8 mouse cellular contexts compared by ENCODE assay signal in the genomic region with DNA sequence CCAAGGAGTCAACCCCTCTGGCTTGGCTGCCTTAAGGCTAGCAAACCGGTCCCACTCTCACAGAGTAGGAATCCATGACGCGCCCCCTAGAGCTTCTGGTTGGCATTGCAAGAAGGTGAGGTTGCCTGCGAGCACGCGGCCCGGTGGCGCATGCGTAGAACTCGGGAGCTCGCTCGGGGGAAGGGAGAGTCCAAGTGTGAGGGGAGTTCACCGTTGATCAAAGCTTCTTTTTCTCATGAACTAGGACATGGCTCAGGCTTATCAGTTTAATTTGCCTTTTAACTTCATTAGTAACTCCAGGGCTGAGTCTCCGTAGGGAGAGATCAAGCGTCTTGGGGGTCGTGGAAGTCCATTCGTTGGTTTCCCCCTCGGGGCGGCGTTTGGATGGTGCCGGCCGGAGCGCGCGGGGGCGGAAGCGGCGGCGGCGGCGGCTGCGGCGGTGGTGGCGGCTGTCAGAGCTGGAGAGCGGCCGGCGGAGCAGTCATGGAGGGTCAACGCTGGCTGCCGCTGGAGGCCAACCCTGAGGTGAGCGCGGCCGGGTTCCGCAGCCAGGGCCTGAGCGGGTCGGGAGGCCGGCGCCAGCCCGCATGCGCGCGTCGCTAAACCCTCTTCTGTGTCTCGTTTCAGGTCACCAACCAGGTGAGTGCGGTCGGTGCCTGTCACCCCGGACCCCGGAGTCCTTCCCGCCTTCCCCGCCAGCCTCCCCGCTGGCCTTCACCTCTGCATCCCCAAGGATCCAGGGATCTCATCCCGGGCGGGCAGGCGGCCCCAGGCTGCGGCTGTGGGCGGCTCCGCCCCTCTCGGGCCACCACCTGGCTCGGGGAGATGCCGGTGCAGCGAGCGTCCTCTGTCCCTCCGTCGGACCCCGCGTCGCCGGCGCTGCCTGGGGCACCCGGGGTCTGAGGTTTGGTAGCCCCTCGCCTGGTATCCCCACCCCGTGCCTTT. TPM values are rescaled to one million over a fixed set of nuclear protein-coding genes. Genes with fewer than 3 reads are reported as not detected.
DNase-seq lines count a peak whose midpoint lies in the region; ATAC-seq and TF ChIP-seq lines count a peak whose summit lies in the region.

A gene (plus strand): TSS at position 387 of the 945 bp plus-strand sequence.

- no peaks in the 10 kb centered on the region for H3K9me3 ChIP-seq in ES-E14 (ENCODE audit: control insufficient read depth, insufficient read depth, low read depth, low read length)
- H3K9me3 ChIP-seq in forebrain, embryonic 16.5 days (ENCODE audit: control insufficient read depth, low read length) = no peaks in the 10 kb centered on the region
- no peaks in the 10 kb centered on the region for H3K9me3 ChIP-seq in lung, embryonic 14.5 days (ENCODE audit: low read depth, low read length)

- H3K4me1 ChIP-seq in ES-E14 (ENCODE audit: control insufficient read depth in 2 of 2, insufficient read depth in 2 of 2, low read length in 2 of 2, poor library complexity in 1 of 2) = no peaks in the 10 kb centered on the region; a peak in 1 of 4 replicates
- H3K4me1 ChIP-seq in forebrain, embryonic 16.5 days (replicated peaks; ENCODE audit: control insufficient read depth, insufficient read depth, low read length) = peaks cover 11% of the 10 kb centered on the region
- no peaks in the 10 kb centered on the region for H3K4me1 ChIP-seq in lung, embryonic 14.5 days (ENCODE audit: insufficient read depth)
- H3K4me1 ChIP-seq in olfactory bulb, adult 2 months (ENCODE audit: control insufficient read depth, insufficient read depth, low read length) = 0 out of 2 replicates have a peak, but pooled peaks cover 2% of the 10 kb centered on the region
- peaks cover 7% of the 10 kb centered on the region for H3K4me1 ChIP-seq in thymus, adult 2 months (replicated peaks; ENCODE audit: control insufficient read depth, insufficient read depth, low read length)

- H3K4me3 ChIP-seq in ES-E14 (ENCODE audit: insufficient read depth in 1 of 2, low read depth in 1 of 2, low read length in 2 of 2, poor library complexity in 1 of 2, severe bottlenecking in 1 of 2) = peak within 1 kb of the TSS; percentile 38 to 90
- H3K4me3 ChIP-seq in forebrain, embryonic 16.5 days (replicated peaks; ENCODE audit: low read length) = peak within 1 kb of the TSS; percentile 84
- peak within 1 kb of the TSS; percentile 99 for H3K4me3 ChIP-seq in layer of hippocampus, adult 2 months
- H3K4me3 ChIP-seq in lung, embryonic 14.5 days (ENCODE audit: low read depth, low read length) = peak within 1 kb of the TSS; percentile 94
- peak within 1 kb of the TSS; percentile 76 for H3K4me3 ChIP-seq in olfactory bulb, adult 2 months (ENCODE audit: insufficient read depth, low read depth, low read length)
- H3K4me3 ChIP-seq in thymus, adult 2 months (ENCODE audit: control insufficient read depth, insufficient read depth, low read length) = peak within 1 kb of the TSS; percentile 81

- H3K27me3 ChIP-seq in forebrain, embryonic 16.5 days (replicated peaks; ENCODE audit: control insufficient read depth, insufficient read depth, low read length) = no peaks in the 10 kb centered on the region
- no peaks in the 10 kb centered on the region for H3K27me3 ChIP-seq in lung, embryonic 14.5 days (ENCODE audit: insufficient read depth, low read length)
- no peaks in the 10 kb centered on the region for H3K27me3 ChIP-seq in thymus, adult 2 months (ENCODE audit: control insufficient read depth, insufficient read depth, low read length)

- ATAC-seq in forebrain, embryonic 16.5 days = peak; percentile 89
- peak; percentile 93 for ATAC-seq in lung, embryonic 14.5 days (ENCODE audit: insufficient read depth)

- H3K27ac ChIP-seq in ES-E14 (ENCODE audit: insufficient read depth, low read depth, low read length, poor library complexity, severe bottlenecking) = peak within 1 kb of the TSS; percentile 23; the same call in 1 of the 2 replicates
- H3K27ac ChIP-seq in forebrain, embryonic 16.5 days (ENCODE audit: low read length) = peak within 1 kb of the TSS; percentile 49
- peak within 1 kb of the TSS; percentile 98 for H3K27ac ChIP-seq in layer of hippocampus, adult 2 months
- peak within 1 kb of the TSS; percentile 75; the same call in 1 of the 2 replicates for H3K27ac ChIP-seq in lung, embryonic 14.5 days (ENCODE audit: low read depth)
- H3K27ac ChIP-seq in olfactory bulb, adult 2 months (ENCODE audit: insufficient read depth, low read depth, low read length) = peak within 1 kb of the TSS; percentile 97
- no peak within 1 kb of the TSS for H3K27ac ChIP-seq in thymus, adult 2 months (ENCODE audit: control insufficient read depth, insufficient read depth, low read length)

- DNase-seq in ES-E14 (ENCODE audit: low read depth, low spot score) = peak; percentile 95
- peak; percentile 94 for DNase-seq in cerebellum, adult 11-12 months
- DNase-seq in heart, postnatal 36 days = peak; percentile 99
- peak; percentile 94 to 100 for DNase-seq in layer of hippocampus, adult 2 months (ENCODE audit: low spot score in 2 of 2)
- DNase-seq in lung, embryonic 14.5 days = peak; percentile 100
- peak; percentile 98 for DNase-seq in thymus, adult 2 months

- under 1% methylated on average over 76 of the region's 81 CpGs for WGBS in forebrain, embryonic 16.5 days
- WGBS in lung, embryonic 14.5 days = under 1% methylated on average over 81 of the region's 81 CpGs
- under 1% methylated on average over 81 of the region's 81 CpGs for WGBS in olfactory bulb, adult 2 months
- under 1% methylated on average over 79 of the region's 81 CpGs for WGBS in thymus, adult 2 months

- peak within 1 kb of the TSS; percentile 93 for H3K4me2 ChIP-seq in forebrain, embryonic 16.5 days (ENCODE audit: low read length)
- peak within 1 kb of the TSS; percentile 61 for H3K4me2 ChIP-seq in lung, embryonic 14.5 days

- peak within 1 kb of the TSS; percentile 87 for H3K9ac ChIP-seq in ES-E14 (ENCODE audit: insufficient read depth, low read depth, low read length, poor library complexity, severe bottlenecking)
- peak within 1 kb of the TSS; percentile 84 for H3K9ac ChIP-seq in forebrain, embryonic 16.5 days (replicated peaks; ENCODE audit: low read depth, low read length)
- peak within 1 kb of the TSS; percentile 81 for H3K9ac ChIP-seq in lung, embryonic 14.5 days

- in situ Hi-C loops in ES-E14 (cut with MboI; ENCODE audit: low sequenced_read_pairs in 2 of 2, unreplicated experiment in 2 of 2) = no loop called here

- peak; percentile 68 for TF ChIP-seq POLR2A in olfactory bulb, adult 2 months (IDR thresholded peaks at IDR 0.05; ENCODE audit: insufficient read depth, low read depth, low read length)
- peak; percentile 43; the same call in 1 of the 2 replicates for TF ChIP-seq POLR2A in thymus, adult 2 months (IDR thresholded peaks at IDR 0.05; ENCODE audit: control insufficient read depth, extremely low read depth, insufficient read depth, low read length, poor library complexity)

- intact Hi-C loops in heart, postnatal 36 days (cut with DNase I) = loop anchor here (1.0 to 5.0 kb wide), 4 partner anchors 47 to 192 kb away; a partner anchor contains a TSS

- TF ChIP-seq CTCF in layer of hippocampus, adult 2 months (conservative IDR thresholded peaks at IDR 0.05) = peak; percentile 98
- peak; percentile 97 for TF ChIP-seq CTCF in lung, embryonic 14.5 days (IDR thresholded peaks at IDR 0.05; ENCODE audit: low read depth)
- TF ChIP-seq CTCF in olfactory bulb, adult 2 months (IDR thresholded peaks at IDR 0.05; ENCODE audit: insufficient read depth, low read depth, low read length) = peak; percentile 86
- TF ChIP-seq CTCF in thymus, adult 2 months (IDR thresholded peaks at IDR 0.05; ENCODE audit: borderline replicate concordance, control insufficient read depth, extremely low read depth, insufficient read depth, low read length, poor library complexity) = peak; percentile 94

- no peaks in the 10 kb centered on the region for H3K36me3 ChIP-seq in ES-E14 (ENCODE audit: control insufficient read depth, insufficient read depth, low read length, poor library complexity, severe bottlenecking)
- H3K36me3 ChIP-seq in forebrain, embryonic 16.5 days (ENCODE audit: control insufficient read depth, insufficient read depth) = no peaks in the 10 kb centered on the region
- no peaks in the 10 kb centered on the region for H3K36me3 ChIP-seq in lung, embryonic 14.5 days (ENCODE audit: insufficient read depth)
- H3K36me3 ChIP-seq in thymus, adult 2 months (ENCODE audit: control insufficient read depth, insufficient read depth, low read length) = no peaks in the 10 kb centered on the region

TF ChIP-seq in ES-E14, 5 proteins besides CTCF, POLR2A, EP300 and RAD21:
- TF ChIP-seq ZC3H11A (IDR thresholded peaks at IDR 0.05; ENCODE audit: borderline replicate concordance, low read depth, low read length) (no peak), HCFC1 (IDR thresholded peaks at IDR 0.05; ENCODE audit: borderline replicate concordance, insufficient read depth, low read length) (0 out of 2 replicates have a peak, but pooled peaks have one; percentile 19), CHD2 (IDR thresholded peaks at IDR 0.05; ENCODE audit: low read depth, low read length) (no peak), MAFK (IDR thresholded peaks at IDR 0.05; ENCODE audit: insufficient read depth, low read depth, low read length) (no peak), ZNF384 (IDR thresholded peaks at IDR 0.05; ENCODE audit: low read depth, low read length) (no peak)

RNA-seq across cellular contexts. Expression of the gene that starts here (rescaled TPM):
- total RNA-seq in ES-E14 (2012; rRNA removed) = 64.2 and 82.2 TPM in 2 replicates
- 235 and 247 TPM in 2 replicates for polyA plus RNA-seq in forebrain, embryonic 16.5 days (2015; fragmentation: Nextera tagmentation; extraction: Ambion mirVana)
- 10 to 100 TPM; 36.0 TPM for total RNA-seq in heart, postnatal 36 days (2021)
- 10 to 100 TPM; 46.2 to 54.9 TPM for total RNA-seq in layer of hippocampus, adult 2 months (2021)
- polyA plus RNA-seq in lung, embryonic 14.5 days (2014; fragmentation: Nextera tagmentation; extraction: Ambion mirVana) = 150 and 154 TPM in 2 replicates
- not detected in 2 replicates for polyA plus RNA-seq in olfactory bulb, adult 2 months (2012; ENCODE audit: insufficient read depth, insufficient read length, low replicate concordance, missing spikeins)
- polyA plus RNA-seq in thymus, adult 2 months (2012; rRNA removed) = 23.5 and 26.7 TPM in 2 replicates
